Mouse (Mus musculus) cerebellum, adult 11 months (tissue): ENCODE results near the gene Tmem221.

Experiments
- DNase-seq: peaks from one replicate; pipeline ENCODE4 v3.0.0; 2022

The Tmem221 gene

GRCm38 (mm10) chr8:71505979-71506378 lies 52.7 kb downstream of the Tmem221 start:
- DNase-seq = no peak

GRCm38 (mm10) chr8:71505326-71505725 lies 53.3 kb downstream of the Tmem221 start:
- no peak for DNase-seq

GRCm38 (mm10) chr8:71504349-71504748 lies 54.3 kb downstream of the Tmem221 start:
- no peak for DNase-seq
